Mouse (Mus musculus) limb, embryonic 14.5 days (tissue): ENCODE results near the gene Fbxo6. TPM values are rescaled to one million over a fixed set of nuclear protein-coding genes. Genes with fewer than 3 reads are reported as not detected.
A peak's percentile ranks its signal among the peaks of the same experiment; 100 is the strongest.

ENCODE experiments used
- ATAC-seq: fragments of 200-750 bp; cut with Nextera tagmentation; 2 replicates; pipeline ENCODE4 v1.8.0; 2017; ENCODE audit warnings: low read depth, moderate number of reproducible peaks, moderate TSS enrichment; ENCODE audit not compliant: low FRiP score
- DNase-seq: peaks from one replicate; pipeline ENCODE4 v3.0.0-alpha.2; 2015; ENCODE audit warnings: low spot score
- H3K27ac ChIP-seq: fragments of 300-500 bp; sonication (generic); replicated peaks from 2 replicates; pipeline ENCODE4 v1.5.1; 2014; ENCODE audit warnings: low read depth, mild to moderate bottlenecking, low read length, moderate library complexity, mixed read lengths
- H3K27me3 ChIP-seq: fragments of 300-500 bp; sonication (generic); 2 replicates; pipeline ENCODE4 v1.6.1; 2014; ENCODE audit warnings: low read length, mixed read lengths; ENCODE audit not compliant: control insufficient read depth, insufficient read depth
- H3K36me3 ChIP-seq: fragments of 300-500 bp; sonication (generic); 2 replicates; pipeline ENCODE4 v1.6.1; 2014; ENCODE audit warnings: mild to moderate bottlenecking, low read length, moderate library complexity, mixed read lengths; ENCODE audit not compliant: control insufficient read depth, insufficient read depth
- H3K4me1 ChIP-seq: fragments of 300-500 bp; sonication (generic); 2 replicates; pipeline ENCODE4 v1.6.1; 2014; ENCODE audit warnings: antibody characterized with exemption, low read length, mixed read lengths; ENCODE audit not compliant: control insufficient read depth, insufficient read depth
- H3K4me2 ChIP-seq: fragments of 300-500 bp; sonication (generic); replicated peaks from 2 replicates; pipeline ENCODE4 v1.6.1; 2014; ENCODE audit warnings: low read depth, mild to moderate bottlenecking, low read length, moderate library complexity; ENCODE audit not compliant: severe bottlenecking
- H3K4me3 ChIP-seq: fragments of 300-500 bp; sonication (generic); replicated peaks from 2 replicates; pipeline ENCODE4 v1.5.1; 2014; ENCODE audit warnings: low read length
- H3K9ac ChIP-seq: fragments of 300-500 bp; sonication (generic); 2 replicates; pipeline ENCODE4 v1.6.1; 2014; ENCODE audit warnings: mild to moderate bottlenecking, low read depth, low read length, moderate library complexity; ENCODE audit not compliant: severe bottlenecking
- H3K9me3 ChIP-seq: fragments of 300-500 bp; sonication (generic); 2 replicates; pipeline ENCODE4 v1.6.1; 2016; ENCODE audit warnings: low read length; ENCODE audit not compliant: control insufficient read depth
- POLR2A ChIP-seq: fragments of 200-500 bp; IDR thresholded peaks from 2 replicates; pipeline ENCODE4 v1.8.0; 2012; ENCODE audit warnings: inconsistent platforms, mild to moderate bottlenecking, moderate library complexity, borderline replicate concordance; ENCODE audit not compliant: insufficient read depth, insufficient read length; ENCODE audit errors: extremely low read depth
- WGBS: fragments of 180-500 bp; shearing (Covaris S2); extraction: QIAGEN DNeasy Blood & Tissue Kit; methylation state at CpG from one replicate; pipeline ENCODE4 v1.1.7; 2014; 5-methylcytosine and 5-hydroxymethylcytosine counted together
- polyA plus RNA-seq, 2 experiments: library from polyadenylated mRNA; depleted of rRNA in 1 of 2; stranded (reverse) in 1 of 2; unstranded in 1 of 2; fragments of >200 nt; fragmentation: Nextera tagmentation in 1 of 2; extraction: Ambion mirVana in 1 of 2; gene quantifications; 2 replicates each; pipeline versions ENCODE4 v1.2.1 to v1.2.3; 2012 to 2014

Gene Fbxo6
- polyA plus RNA-seq, 2 experiments = 12.4 to 16.4 TPM

DNA sequence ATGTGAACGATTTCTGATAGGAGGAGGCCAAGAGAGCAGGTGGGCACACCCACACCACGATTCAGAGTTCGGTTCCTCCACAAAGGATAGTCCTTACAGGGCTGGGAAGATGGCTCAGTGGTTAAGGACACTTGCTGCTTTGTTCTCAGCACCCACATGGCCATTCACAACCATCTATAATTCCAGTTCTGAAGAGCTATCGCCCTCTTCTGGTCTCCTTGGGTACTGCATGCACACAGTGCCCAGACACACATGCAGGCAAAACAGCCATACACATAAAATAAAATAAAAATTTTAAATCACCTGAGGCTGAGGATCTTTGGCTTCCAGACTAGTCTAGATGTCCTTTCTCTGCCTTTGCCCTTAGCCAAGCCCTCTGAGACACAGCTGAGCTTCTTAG is 34.5 kb downstream of the Fbxo6 start:
- ATAC-seq (no peak), DNase-seq (no peak)
- Histone ChIP-seq H3K9ac (no peak overlapping the region), H3K4me3 (no peak overlapping the region), H3K36me3 (no peaks in the 10 kb centered on the region), H3K4me1 (peaks cover 12% of the 10 kb centered on the region), H3K27ac (no peak overlapping the region), H3K9me3 (no peaks in the 10 kb centered on the region), H3K27me3 (no peaks in the 10 kb centered on the region), H3K4me2 (no peak overlapping the region)
- WGBS = 77% methylated on average over 4 of the region's 4 CpGs
- no peak for TF ChIP-seq POLR2A

DNA sequence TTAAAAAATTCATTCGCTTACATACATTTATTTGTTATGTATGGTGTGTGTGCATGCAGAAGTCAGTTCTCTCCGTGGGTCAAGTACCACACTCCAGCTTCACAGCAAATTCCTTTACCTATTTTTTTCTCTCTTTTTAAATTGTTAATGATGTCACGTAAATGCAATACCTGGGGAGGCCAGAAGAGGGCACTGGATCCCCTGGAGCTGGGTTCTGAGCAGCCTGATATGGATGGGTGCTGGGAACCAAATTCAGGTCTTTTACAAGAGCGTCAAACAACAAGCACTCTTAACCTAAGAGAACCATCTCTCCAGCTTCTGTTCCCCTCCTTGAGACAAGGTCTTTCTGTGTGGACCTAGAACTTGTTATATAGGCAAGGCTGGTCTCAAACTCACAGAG is 35.3 kb downstream of the Fbxo6 start:
- no peaks in the 10 kb centered on the region for H3K9me3 ChIP-seq
- no peak for ATAC-seq
- H3K4me1 ChIP-seq = peaks cover 7% of the 10 kb centered on the region; the same call in 1 of the 2 replicates
- no peak for DNase-seq
- H3K27ac ChIP-seq = no peak overlapping the region
- TF ChIP-seq POLR2A = no peak
- H3K27me3 ChIP-seq = no peaks in the 10 kb centered on the region
- H3K4me3 ChIP-seq = no peak overlapping the region
- no peak overlapping the region for H3K4me2 ChIP-seq
- H3K9ac ChIP-seq = no peak overlapping the region
- H3K36me3 ChIP-seq = no peaks in the 10 kb centered on the region
- 81% methylated on average over 4 of the region's 4 CpGs for WGBS

DNA sequence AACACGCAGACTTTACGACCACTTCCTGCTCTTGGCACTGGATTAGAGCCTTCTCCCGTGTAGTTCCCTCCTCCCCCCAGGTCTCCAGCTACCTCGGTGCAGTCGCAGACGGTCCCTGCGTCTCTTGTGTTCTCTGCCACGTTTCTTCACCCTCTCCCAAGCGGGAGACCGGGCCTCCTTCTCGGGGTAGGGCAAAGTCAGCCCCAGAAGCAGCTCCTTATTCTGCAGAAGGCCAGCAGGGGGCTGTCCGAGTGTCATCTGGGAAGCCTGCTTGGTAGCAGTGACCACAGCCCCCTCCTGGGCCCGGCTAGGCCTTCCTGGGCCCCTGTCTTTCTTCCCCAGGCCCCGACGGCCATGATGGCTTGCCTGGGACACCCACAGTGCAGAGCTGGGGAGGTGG is 36.5 kb downstream of the Fbxo6 start:
- peaks cover 7% of the 10 kb centered on the region; the same call in 1 of the 2 replicates for H3K4me1 ChIP-seq
- no peak overlapping the region for H3K27ac ChIP-seq
- no peaks in the 10 kb centered on the region for H3K27me3 ChIP-seq
- no peaks in the 10 kb centered on the region for H3K9me3 ChIP-seq
- TF ChIP-seq POLR2A = no peak
- H3K9ac ChIP-seq = peak overlapping the region; percentile 36; the same call in 1 of the 2 replicates
- H3K4me2 ChIP-seq = peak overlapping the region; percentile 27; the same call in 1 of the 2 replicates
- no peak overlapping the region for H3K4me3 ChIP-seq
- 5% methylated on average over 15 of the region's 15 CpGs for WGBS
- ATAC-seq (peak; percentile 25; the same call in 1 of the 2 replicates), DNase-seq (no peak)
- no peaks in the 10 kb centered on the region for H3K36me3 ChIP-seq

DNA sequence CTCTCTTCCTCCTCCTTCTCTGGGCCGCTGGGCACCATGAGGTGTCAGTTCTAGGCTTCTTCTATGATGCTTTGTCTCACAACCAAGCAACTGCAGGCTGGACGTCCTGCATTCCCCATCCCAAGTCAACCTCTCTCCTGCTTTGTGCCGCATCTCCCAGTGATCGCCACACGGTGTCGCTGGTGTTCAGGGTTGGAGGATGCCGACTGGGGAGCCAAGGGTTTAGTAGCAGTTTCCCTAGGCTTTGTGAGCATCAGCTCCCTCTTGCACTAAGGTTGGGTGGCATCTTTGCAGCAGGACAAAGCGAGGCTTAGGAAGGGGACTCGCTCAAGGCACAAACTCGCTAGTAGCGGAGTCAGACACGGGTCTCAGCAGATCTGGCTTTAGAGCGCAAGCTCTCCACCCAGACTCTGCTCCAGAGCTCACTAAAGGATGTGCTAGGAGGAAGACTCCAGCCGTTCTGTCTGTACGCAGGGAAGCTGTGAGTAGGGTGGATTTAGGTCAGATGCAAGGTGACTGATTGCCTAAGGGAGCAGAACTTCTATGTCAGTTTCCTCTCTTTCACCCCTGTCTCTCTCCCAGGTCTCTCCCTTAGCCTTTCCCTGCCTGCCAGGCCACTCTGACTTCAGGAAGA is 37.1 kb downstream of the Fbxo6 start:
- peak overlapping the region; percentile 27; the same call in 1 of the 2 replicates for H3K4me2 ChIP-seq
- H3K9me3 ChIP-seq = no peaks in the 10 kb centered on the region
- TF ChIP-seq POLR2A = peak; percentile 49; the same call in 1 of the 2 replicates
- H3K9ac ChIP-seq = peak overlapping the region; percentile 36
- WGBS = 5% methylated on average over 15 of the region's 15 CpGs
- no peak overlapping the region for H3K27ac ChIP-seq
- H3K4me3 ChIP-seq = no peak overlapping the region
- H3K36me3 ChIP-seq = no peaks in the 10 kb centered on the region
- peaks cover 7% of the 10 kb centered on the region; the same call in 1 of the 2 replicates for H3K4me1 ChIP-seq
- peak; percentile 82 for ATAC-seq
- no peaks in the 10 kb centered on the region for H3K27me3 ChIP-seq
- DNase-seq = peak; percentile 77

DNA sequence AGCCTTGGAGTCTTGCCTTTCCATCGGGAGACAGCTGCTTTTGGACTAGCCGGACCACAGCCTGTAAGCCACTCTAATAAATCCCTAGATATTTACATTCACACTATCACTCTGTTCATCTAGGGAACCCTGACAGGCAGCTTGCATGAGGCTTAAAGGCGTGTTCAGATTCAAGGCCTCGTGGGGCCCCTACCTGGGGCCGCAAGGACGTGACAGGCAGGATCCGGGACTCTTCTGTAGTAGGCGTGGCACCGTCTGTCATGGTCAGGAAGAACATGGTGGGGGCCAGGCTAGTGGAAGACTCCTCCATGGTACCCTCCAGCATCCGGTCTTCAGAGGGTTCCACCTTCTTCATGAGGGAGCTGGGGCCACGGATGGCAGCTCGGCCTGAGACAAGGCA is 39.4 kb downstream of the Fbxo6 start:
- no peak for DNase-seq
- no peak for ATAC-seq
- H3K4me1 ChIP-seq = peaks cover 12% of the 10 kb centered on the region; the same call in 1 of the 2 replicates
- no peaks in the 10 kb centered on the region for H3K27me3 ChIP-seq
- no peak overlapping the region for H3K9ac ChIP-seq
- no peak overlapping the region for H3K27ac ChIP-seq
- WGBS = 80% methylated on average over 12 of the region's 12 CpGs
- H3K4me2 ChIP-seq = no peak overlapping the region
- no peaks in the 10 kb centered on the region for H3K36me3 ChIP-seq
- no peaks in the 10 kb centered on the region for H3K9me3 ChIP-seq
- no peak overlapping the region for H3K4me3 ChIP-seq
- no peak for TF ChIP-seq POLR2A
